Mouse (Mus musculus) cerebellum, adult 8-10 months (tissue): Measurements from ENCODE around the gene Abcf1.
"Not testable (repeated sequence)": the region's sequence is repeated elsewhere in the genome, so short reads cannot be mapped to it uniquely, and the experiment has no call there.

Experiments
- DNase-seq: peaks from one replicate; pipeline ENCODE4 v3.0.0; 2022

Abcf1 gene

GRCm38 (mm10) chr17:35978811-35979400 is 9.3 kb upstream of the Abcf1 start:
- no peak for DNase-seq

GRCm38 (mm10) chr17:35972131-35972530 is 2.6 kb upstream of the Abcf1 start:
- no peak for DNase-seq

GRCm38 (mm10) chr17:35967621-35968020 is 1.9 kb downstream of the Abcf1 start:
- DNase-seq, result no peak

GRCm38 (mm10) chr17:35963279-35963678 is 6.3 kb downstream of the Abcf1 start:
- no peak for DNase-seq

GRCm38 (mm10) chr17:35958533-35959223 is 10.9 kb downstream of the Abcf1 start:
- DNase-seq, result no peak

- DNase-seq, result no peak
Measured at GRCm38 (mm10) chr17:35954665-35955064, 14.9 kb downstream of the Abcf1 start.

GRCm38 (mm10) chr17:35952559-35952958 is 17.0 kb downstream of the Abcf1 start:
- DNase-seq, result not testable (repeated sequence)

GRCm38 (mm10) chr17:35950946-35951345 is 18.6 kb downstream of the Abcf1 start:
- DNase-seq, result not testable (repeated sequence)

- DNase-seq, result no peak
Measured at GRCm38 (mm10) chr17:35939941-35940340, 29.6 kb downstream of the Abcf1 start.

GRCm38 (mm10) chr17:35939108-35939507 is 30.5 kb downstream of the Abcf1 start:
- no peak for DNase-seq

GRCm38 (mm10) chr17:35937700-35938348 is 31.7 kb downstream of the Abcf1 start:
- DNase-seq, result peak; percentile 52

GRCm38 (mm10) chr17:35935763-35936162 is 33.8 kb downstream of the Abcf1 start:
- not testable (repeated sequence) for DNase-seq

- no peak for DNase-seq
Measured at GRCm38 (mm10) chr17:35932608-35933007, 37.0 kb downstream of the Abcf1 start.

GRCm38 (mm10) chr17:35930627-35931026 is 38.9 kb downstream of the Abcf1 start:
- no peak for DNase-seq

- DNase-seq, result no peak
Measured at GRCm38 (mm10) chr17:35929534-35929933, 40.0 kb downstream of the Abcf1 start.

GRCm38 (mm10) chr17:35927471-35927870 is 42.1 kb downstream of the Abcf1 start:
- no peak for DNase-seq

- DNase-seq, result no peak
Measured at GRCm38 (mm10) chr17:35923281-35923680, 46.3 kb downstream of the Abcf1 start.

GRCm38 (mm10) chr17:35922566-35922965 is 47.0 kb downstream of the Abcf1 start:
- DNase-seq, result no peak

- DNase-seq, result no peak
Measured at GRCm38 (mm10) chr17:35921710-35922109, 47.9 kb downstream of the Abcf1 start.

GRCm38 (mm10) chr17:35920862-35921562 is 48.5 kb downstream of the Abcf1 start:
- no peak for DNase-seq

GRCm38 (mm10) chr17:35920384-35920783 is 49.2 kb downstream of the Abcf1 start:
- no peak for DNase-seq

GRCm38 (mm10) chr17:35919864-35920301 is 49.7 kb downstream of the Abcf1 start:
- DNase-seq, result no peak

GRCm38 (mm10) chr17:35919060-35919715 is 50.4 kb downstream of the Abcf1 start:
- peak; percentile 94 for DNase-seq
